Mouse (Mus musculus) right cerebral cortex, postnatal 4 days (tissue): ENCODE measurements around the gene Dusp27.
A peak's percentile ranks its signal among the peaks of the same experiment; 100 is the strongest.

Source experiments
- DNase-seq: peaks from one replicate; pipeline ENCODE4 v3.0.0-alpha.2; 2022

The Dusp27 gene

DNA sequence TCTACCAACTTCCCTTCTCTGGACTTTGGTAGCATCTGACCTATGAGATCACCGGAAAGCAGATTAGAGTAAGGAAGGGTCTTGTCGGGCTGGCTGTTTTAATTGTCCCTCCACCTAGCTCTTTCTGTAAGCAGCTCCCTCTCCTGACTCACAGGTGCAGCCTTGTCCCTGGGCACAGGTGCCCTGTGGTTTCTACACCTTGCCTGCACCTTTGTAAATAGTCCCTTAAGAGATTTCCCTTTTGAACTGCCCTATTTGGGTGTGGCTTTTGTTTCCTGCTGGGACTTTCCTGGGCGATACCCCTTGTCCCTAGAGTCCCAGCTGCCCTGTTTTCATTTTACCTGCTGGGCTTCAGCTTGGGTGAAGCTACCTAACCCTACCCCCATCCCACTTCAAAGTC is 33.3 kb downstream of the Dusp27 start:
- no peak for DNase-seq

- no peak for DNase-seq
Measured at GRCm38 (mm10) chr1:166090306-166090705, 37.4 kb downstream of the Dusp27 start.

- no peak for DNase-seq
Measured at GRCm38 (mm10) chr1:166089739-166090138, 38.0 kb downstream of the Dusp27 start.

DNA sequence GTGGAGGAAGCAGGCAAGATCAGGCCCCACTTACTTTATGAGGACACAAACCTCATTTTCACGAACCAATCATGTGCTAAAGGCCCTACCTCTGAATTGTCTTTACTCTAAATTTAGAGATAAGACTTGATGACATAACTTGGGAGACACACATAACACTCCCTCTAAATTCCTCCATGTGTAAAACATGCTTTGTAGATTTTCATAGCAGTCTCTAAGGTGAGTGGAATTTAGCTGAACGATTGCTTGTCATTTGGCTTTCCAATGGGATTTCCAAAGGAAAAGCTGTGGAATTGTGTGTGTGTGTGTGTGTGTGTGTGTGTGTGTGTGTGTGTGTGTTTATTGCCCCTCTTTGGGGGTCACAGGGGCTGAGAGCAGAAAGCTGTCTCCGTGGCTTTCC is 38.4 kb downstream of the Dusp27 start:
- no peak for DNase-seq

DNA sequence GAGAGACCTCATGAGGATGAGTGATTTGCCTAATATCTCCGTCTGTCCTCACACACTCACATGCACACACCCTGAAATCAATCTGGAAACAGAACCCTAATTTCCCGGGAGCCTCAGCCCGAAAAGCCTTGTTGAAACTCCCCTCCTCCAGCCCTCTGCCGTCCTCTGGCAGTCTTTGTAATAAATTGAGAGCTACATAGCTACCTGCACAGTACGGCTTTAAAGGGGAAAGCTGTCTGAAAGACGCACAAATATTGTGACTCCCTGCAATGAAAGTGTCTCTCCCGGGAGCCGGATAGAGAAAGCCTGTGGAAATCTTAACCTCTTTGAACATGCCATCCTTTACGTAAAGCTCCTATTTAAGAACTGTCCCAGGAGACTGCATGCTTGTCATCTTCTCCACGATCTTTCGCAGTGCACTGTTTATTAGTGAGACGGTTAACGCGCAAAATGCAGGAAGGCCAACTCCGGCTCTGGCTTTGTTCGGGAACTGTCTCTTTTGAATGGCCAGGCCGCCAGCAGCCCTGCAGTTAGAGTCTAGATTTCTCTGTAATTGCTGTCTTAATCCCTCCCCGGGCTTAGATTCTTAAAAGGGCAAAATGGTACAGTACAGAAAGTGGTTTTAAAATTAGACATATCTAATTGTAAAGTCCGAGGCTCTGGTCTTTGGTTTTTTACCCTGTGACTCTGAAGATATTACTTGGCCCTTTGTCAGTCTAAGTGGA is 39.1 kb downstream of the Dusp27 start:
- DNase-seq: no peak

DNA sequence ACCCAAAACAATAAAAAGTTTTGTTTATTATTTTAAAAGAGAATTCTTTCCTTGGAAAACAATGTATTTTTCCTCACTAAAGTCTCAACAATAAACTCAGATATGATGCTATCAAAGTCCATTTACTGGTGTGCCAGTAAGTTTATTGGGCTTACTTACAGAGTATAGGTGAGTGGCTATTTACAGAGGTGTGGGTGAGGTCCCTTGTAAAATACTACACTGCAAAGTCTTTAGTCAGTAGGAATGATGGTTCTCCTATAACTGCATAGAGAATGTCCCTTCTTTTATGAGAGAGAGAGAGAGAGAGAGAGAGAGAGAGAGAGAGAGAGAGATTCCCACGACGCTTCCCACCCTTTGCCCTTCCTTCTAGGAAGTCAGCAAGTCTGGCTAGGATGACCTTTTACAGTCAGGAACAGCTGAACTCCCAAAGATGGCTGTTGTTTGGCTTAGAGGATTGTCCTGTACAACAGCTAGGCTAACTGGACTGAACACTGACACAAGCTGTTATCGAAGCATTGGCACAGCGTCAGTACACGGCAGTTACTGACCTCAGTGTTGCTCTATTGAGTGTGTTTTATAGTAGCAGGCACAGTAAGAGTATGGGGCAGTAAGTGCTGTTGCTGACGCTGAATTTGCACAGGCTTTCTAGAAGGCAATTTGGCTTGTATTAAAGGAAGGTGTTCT is 50.5 kb downstream of the Dusp27 start:
- DNase-seq: no peak

DNA sequence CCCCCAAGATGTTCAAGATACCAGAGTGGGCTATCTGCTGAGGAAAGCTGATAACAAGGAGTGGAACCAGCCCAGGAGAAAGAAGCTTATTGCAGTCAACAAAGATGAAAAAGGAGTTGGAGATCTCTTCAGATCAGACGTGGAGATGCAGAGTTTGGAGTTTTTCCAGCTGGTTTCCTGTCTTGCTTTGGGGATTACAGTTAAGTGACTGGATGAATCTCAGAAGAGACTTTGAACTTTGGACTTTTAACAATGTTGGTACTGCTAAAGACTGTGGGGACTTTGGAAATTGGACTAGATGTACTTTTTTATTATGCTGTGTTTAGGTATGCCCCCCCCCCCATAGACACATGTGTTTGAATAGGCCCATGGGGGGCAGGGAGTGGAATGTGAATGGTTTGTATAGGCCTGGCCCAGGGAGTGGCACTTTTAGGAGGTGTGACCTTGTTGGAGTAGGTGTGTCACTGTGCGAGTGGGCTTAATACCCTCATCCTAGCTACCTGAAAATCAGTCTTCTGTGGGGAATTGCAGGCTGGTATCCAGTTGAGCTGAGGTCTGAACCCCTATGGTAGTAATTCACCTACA is 59.8 kb downstream of the Dusp27 start:
- no peak for DNase-seq

DNA sequence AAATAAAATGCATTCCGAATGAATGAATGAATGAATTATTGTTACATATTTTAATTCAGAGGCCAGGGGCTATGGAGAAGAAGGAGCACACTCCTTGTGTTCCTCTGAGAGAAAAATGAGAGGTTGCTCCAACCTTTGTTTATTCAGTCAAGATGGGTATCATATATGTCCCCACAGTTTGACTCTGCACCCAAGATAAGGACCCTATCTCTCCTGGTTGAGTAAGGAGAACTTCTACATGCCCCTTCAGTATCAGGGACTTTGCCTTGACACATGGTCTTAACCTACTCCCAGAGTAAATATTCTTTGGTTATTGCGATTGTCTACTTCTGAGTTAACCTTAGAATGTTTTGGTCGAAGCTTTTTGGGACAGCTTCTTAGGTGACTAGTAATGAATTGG is 63.9 kb downstream of the Dusp27 start:
- no peak for DNase-seq

- DNase-seq: no peak
Measured at GRCm38 (mm10) chr1:166061532-166061931, 66.2 kb downstream of the Dusp27 start.

GRCm38 (mm10) chr1:166060406-166060805 is 67.3 kb downstream of the Dusp27 start:
- no peak for DNase-seq

- DNase-seq: no peak
Measured at GRCm38 (mm10) chr1:166056098-166056756, 71.5 kb downstream of the Dusp27 start.

GRCm38 (mm10) chr1:166053285-166053955 is 74.3 kb downstream of the Dusp27 start:
- no peak for DNase-seq

GRCm38 (mm10) chr1:166049046-166049827 is 78.5 kb downstream of the Dusp27 start:
- peak; percentile 26 for DNase-seq

GRCm38 (mm10) chr1:166048230-166048911 is 79.4 kb downstream of the Dusp27 start:
- no peak for DNase-seq
